Mouse (Mus musculus) hindbrain, embryonic 13.5 days (tissue): Measurements from ENCODE around the gene Arih2. TPM values are rescaled to one million over a fixed set of nuclear protein-coding genes. Genes with fewer than 3 reads are reported as not detected.

Source experiments
- ATAC-seq: fragments of 200-750 bp; cut with Nextera tagmentation; 2 replicates; pipeline ENCODE4 v1.8.0; 2017; ENCODE audit warnings: moderate TSS enrichment; ENCODE audit not compliant: low FRiP score
- H3K27ac ChIP-seq: fragments of 300-500 bp; sonication (generic); 2 replicates; pipeline ENCODE4 v1.5.1; 2015; ENCODE audit warnings: inconsistent platforms, mild to moderate bottlenecking, moderate library complexity
- H3K27me3 ChIP-seq: fragments of 300-500 bp; sonication (generic); 2 replicates; pipeline ENCODE4 v1.6.1; 2015; ENCODE audit warnings: mild to moderate bottlenecking, inconsistent platforms
- H3K36me3 ChIP-seq: fragments of 300-500 bp; sonication (generic); 2 replicates; pipeline ENCODE4 v1.6.1; 2015; ENCODE audit warnings: mild to moderate bottlenecking, inconsistent platforms
- H3K4me1 ChIP-seq: fragments of 300-500 bp; sonication (generic); replicated peaks from 2 replicates; pipeline ENCODE4 v1.6.1; 2015; ENCODE audit warnings: inconsistent platforms
- H3K4me2 ChIP-seq: fragments of 300-500 bp; sonication (generic); 2 replicates; pipeline ENCODE4 v1.6.1; 2015; ENCODE audit warnings: inconsistent platforms, mild to moderate bottlenecking, moderate library complexity
- H3K4me3 ChIP-seq: fragments of 300-500 bp; sonication (generic); 2 replicates; pipeline ENCODE4 v1.5.1; 2015; ENCODE audit warnings: mild to moderate bottlenecking, inconsistent platforms
- H3K9ac ChIP-seq: fragments of 300-500 bp; sonication (generic); 2 replicates; pipeline ENCODE4 v1.6.1; 2015; ENCODE audit warnings: mild to moderate bottlenecking, inconsistent platforms
- H3K9me3 ChIP-seq: fragments of 300-500 bp; sonication (generic); 2 replicates; pipeline ENCODE4 v1.6.1; 2016; ENCODE audit warnings: inconsistent platforms
- WGBS: fragments of 180-500 bp; shearing (Covaris S2); methylation state at CpG from one replicate; pipeline ENCODE4 v1.1.7; 2015; 5-methylcytosine and 5-hydroxymethylcytosine counted together
- polyA plus RNA-seq: library from polyadenylated mRNA; unstranded; fragments of >200 nt; fragmentation: Nextera tagmentation; extraction: Ambion mirVana; gene quantifications from 2 replicates; pipeline ENCODE4 v1.2.1, GENCODE M21; 2015

Gene Arih2
- polyA plus RNA-seq, 1 experiment from 2014 or later, result 47.3 TPM

GRCm38 (mm10) chr9:108575321-108576297 is 73.6 kb downstream of the Arih2 start:
- peak overlapping the region; percentile 94 for H3K4me2 ChIP-seq
- WGBS, result 86% methylated on average over 37 of the region's 37 CpGs
- peak overlapping the region; percentile 92 for H3K9ac ChIP-seq
- ATAC-seq, result no peak
- H3K27ac ChIP-seq, result peak overlapping the region; percentile 53; the same call in 1 of the 2 replicates
- peak overlapping the region; percentile 75 for H3K4me3 ChIP-seq
- H3K27me3 ChIP-seq, result peaks cover 9% of the 10 kb centered on the region; the same call in 1 of the 2 replicates
- peaks cover 60% of the 10 kb centered on the region for H3K36me3 ChIP-seq
- H3K9me3 ChIP-seq, result no peaks in the 10 kb centered on the region
- peaks cover 71% of the 10 kb centered on the region for H3K4me1 ChIP-seq

GRCm38 (mm10) chr9:108574921-108575320 is 74.3 kb downstream of the Arih2 start:
- peak overlapping the region; percentile 94 for H3K4me2 ChIP-seq
- H3K4me1 ChIP-seq, result peaks cover 76% of the 10 kb centered on the region
- H3K9me3 ChIP-seq, result no peaks in the 10 kb centered on the region
- ATAC-seq, result no peak
- H3K9ac ChIP-seq, result peak overlapping the region; percentile 59
- H3K36me3 ChIP-seq, result peaks cover 60% of the 10 kb centered on the region
- H3K4me3 ChIP-seq, result peak overlapping the region; percentile 12
- peak overlapping the region; percentile 53; the same call in 1 of the 2 replicates for H3K27ac ChIP-seq
- H3K27me3 ChIP-seq, result peaks cover 3% of the 10 kb centered on the region; the same call in 1 of the 2 replicates
- WGBS, result 82% methylated on average over 12 of the region's 12 CpGs

- Histone ChIP-seq H3K4me2 (peak overlapping the region; percentile 94; the same call in 1 of the 2 replicates), H3K4me3 (no peak overlapping the region), H3K27ac (peak overlapping the region; percentile 48; the same call in 1 of the 2 replicates), H3K9me3 (no peaks in the 10 kb centered on the region), H3K4me1 (peaks cover 74% of the 10 kb centered on the region), H3K9ac (peak overlapping the region; percentile 59), H3K36me3 (peaks cover 60% of the 10 kb centered on the region), H3K27me3 (no peaks in the 10 kb centered on the region)
- 57% methylated on average over 26 of the region's 26 CpGs for WGBS
- ATAC-seq, result no peak
Measured at GRCm38 (mm10) chr9:108573774-108574690, 75.2 kb downstream of the Arih2 start.

GRCm38 (mm10) chr9:108572321-108572720 is 76.9 kb downstream of the Arih2 start:
- Histone ChIP-seq H3K9me3 (no peaks in the 10 kb centered on the region), H3K4me1 (peaks cover 81% of the 10 kb centered on the region), H3K36me3 (peaks cover 60% of the 10 kb centered on the region), H3K27me3 (no peaks in the 10 kb centered on the region), H3K4me3 (no peak overlapping the region), H3K4me2 (no peak overlapping the region), H3K9ac (no peak overlapping the region), H3K27ac (no peak overlapping the region)
- WGBS, result 86% methylated on average over 10 of the region's 10 CpGs
- no peak for ATAC-seq

- Histone ChIP-seq H3K4me1 (peaks cover 72% of the 10 kb centered on the region), H3K9me3 (no peaks in the 10 kb centered on the region), H3K4me2 (no peak overlapping the region), H3K27ac (no peak overlapping the region), H3K27me3 (no peaks in the 10 kb centered on the region), H3K9ac (no peak overlapping the region), H3K4me3 (no peak overlapping the region), H3K36me3 (peaks cover 59% of the 10 kb centered on the region)
- no peak for ATAC-seq
- WGBS, result 96% methylated on average over 16 of the region's 16 CpGs
Measured at GRCm38 (mm10) chr9:108571401-108571973, 77.7 kb downstream of the Arih2 start.

GRCm38 (mm10) chr9:108570207-108570896 is 78.8 kb downstream of the Arih2 start:
- H3K4me2 ChIP-seq, result peak overlapping the region; percentile 98
- peaks cover 72% of the 10 kb centered on the region for H3K4me1 ChIP-seq
- H3K9ac ChIP-seq, result peak overlapping the region; percentile 77
- peaks cover 54% of the 10 kb centered on the region for H3K36me3 ChIP-seq
- H3K4me3 ChIP-seq, result peak overlapping the region; percentile 63
- no peaks in the 10 kb centered on the region for H3K9me3 ChIP-seq
- WGBS, result under 1% methylated on average over 40 of the region's 40 CpGs
- peak overlapping the region; percentile 83 for H3K27ac ChIP-seq
- no peak for ATAC-seq
- H3K27me3 ChIP-seq, result no peaks in the 10 kb centered on the region

- peaks cover 64% of the 10 kb centered on the region for H3K4me1 ChIP-seq
- peaks cover 54% of the 10 kb centered on the region for H3K36me3 ChIP-seq
- peak; percentile 67 for ATAC-seq
Measured at GRCm38 (mm10) chr9:108569381-108570206, 79.6 kb downstream of the Arih2 start, which contains the start of gene Dalrd3. TSS of gene Dalrd3 (plus strand) at chr9:108569886.

GRCm38 (mm10) chr9:108568511-108568921 is 80.7 kb downstream of the Arih2 start:
- ATAC-seq, result no peak
- 80% methylated on average over 17 of the region's 17 CpGs for WGBS
- Histone ChIP-seq H3K27ac (no peak overlapping the region), H3K9me3 (no peaks in the 10 kb centered on the region), H3K4me3 (peak overlapping the region; percentile 78; the same call in 1 of the 2 replicates), H3K4me1 (peaks cover 53% of the 10 kb centered on the region), H3K27me3 (no peaks in the 10 kb centered on the region), H3K9ac (peak overlapping the region; percentile 89), H3K4me2 (peak overlapping the region; percentile 96), H3K36me3 (peaks cover 54% of the 10 kb centered on the region)

More at GRCm38 (mm10) chr9:108569381-108570206, 79.6 kb downstream of the Arih2 start, which contains the start of gene Dalrd3:
- Histone ChIP-seq H3K9ac (peak within 1 kb of the TSS; percentile 77), H3K4me3 (peak within 1 kb of the TSS; percentile 63), H3K9me3 (no peaks in the 10 kb centered on the region), H3K4me2 (peak within 1 kb of the TSS; percentile 98), H3K27ac (peak within 1 kb of the TSS; percentile 83), H3K27me3 (no peaks in the 10 kb centered on the region)
- 6% methylated on average over 42 of the region's 42 CpGs for WGBS

GRCm38 (mm10) chr9:108567931-108568419 is 81.2 kb downstream of the Arih2 start:
- H3K36me3 ChIP-seq, result peaks cover 53% of the 10 kb centered on the region
- peak overlapping the region; percentile 99 for H3K27ac ChIP-seq
- peak overlapping the region; percentile 96 for H3K4me2 ChIP-seq
- no peak for ATAC-seq
- peak overlapping the region; percentile 78 for H3K4me3 ChIP-seq
- H3K9ac ChIP-seq, result peak overlapping the region; percentile 89
- 13% methylated on average over 18 of the region's 18 CpGs for WGBS
- H3K9me3 ChIP-seq, result no peaks in the 10 kb centered on the region
- peaks cover 49% of the 10 kb centered on the region for H3K4me1 ChIP-seq
- H3K27me3 ChIP-seq, result no peaks in the 10 kb centered on the region
